Mouse (Mus musculus): ENCODE results near the gene Mto1.

DNA sequence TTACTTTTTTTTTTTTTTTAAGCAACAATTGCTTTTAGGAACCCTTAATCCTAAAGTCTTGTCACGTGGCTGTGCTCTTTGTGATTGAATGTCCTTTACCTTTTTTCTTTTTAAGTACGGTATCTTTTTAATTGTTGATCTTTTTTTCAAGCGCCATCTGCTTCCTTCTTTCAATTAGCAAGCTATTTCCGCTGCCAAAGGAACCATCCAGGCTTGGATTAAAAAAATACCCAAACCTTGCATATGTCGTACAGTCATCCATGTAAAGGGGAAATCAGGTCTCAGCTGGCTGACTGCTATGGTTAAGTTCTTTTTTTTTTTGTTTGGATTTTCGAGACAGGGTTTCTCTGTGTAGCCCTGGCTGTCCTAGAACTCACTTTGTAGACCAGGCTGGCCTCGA lies 45.2 kb downstream of the Mto1 start:
- TF ChIP-seq CHD2 (IDR thresholded peaks at IDR 0.05; ENCODE audit: low read depth, low read length) (no peak), ZC3H11A (IDR thresholded peaks at IDR 0.05; ENCODE audit: borderline replicate concordance, low read depth, low read length) (no peak), ZNF384 (IDR thresholded peaks at IDR 0.05; ENCODE audit: low read depth, low read length) (no peak; the same call in 1 of the 2 replicates)

All from ES-E14 (cell line).